Mouse (Mus musculus): Measurements from ENCODE around the gene Myrfl. TPM values are rescaled to one million over a fixed set of nuclear protein-coding genes. Genes with fewer than 3 reads are reported as not detected.

Gene Myrfl
- polyA plus RNA-seq (2015; fragmentation: Nextera tagmentation; extraction: Ambion mirVana): 0.20 and 0.37 TPM in 2 replicates

GRCm38 (mm10) chr10:116896336-116897177 is at the start of gene Myrfl:
TSS of gene Myrfl (minus strand) at chr10:116896919.
- ATAC-seq (ENCODE audit: extremely low read depth, insufficient number of reproducible peaks, low FRiP score, low TSS enrichment): no peak
- Histone ChIP-seq H3K9ac (no peak within 1 kb of the TSS), H3K4me3 (no peak within 1 kb of the TSS), H3K4me1 (no peaks in the 10 kb centered on the region), H3K4me2 (no peak within 1 kb of the TSS; the same call in 1 of the 2 replicates), H3K36me3 (no peaks in the 10 kb centered on the region), H3K27ac (replicated peaks) (no peak within 1 kb of the TSS), H3K9me3 (no peaks in the 10 kb centered on the region), H3K27me3 (replicated peaks) (no peaks in the 10 kb centered on the region)
- 60% methylated on average over 17 of the region's 17 CpGs for WGBS

DNA sequence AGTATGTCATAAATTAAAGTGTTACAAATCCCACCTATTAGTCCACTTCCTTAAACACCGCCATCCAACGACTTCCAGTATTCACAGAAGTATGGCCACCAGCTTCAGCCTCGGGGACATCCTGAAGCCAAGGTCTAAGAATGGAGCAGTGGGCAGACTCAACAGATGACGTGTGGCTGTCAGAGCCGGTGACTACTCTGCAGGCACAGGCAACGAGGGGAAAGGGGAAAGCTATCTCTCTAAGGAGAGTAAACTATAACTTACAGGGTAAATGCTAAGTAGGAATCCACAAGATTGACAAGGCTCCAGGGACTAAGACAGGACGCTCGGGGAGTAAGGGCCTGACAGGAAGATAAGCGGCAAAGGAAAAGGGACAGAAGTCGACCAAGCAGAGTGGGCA is 48.2 kb upstream of the Myrfl start:
- 25% methylated on average over 10 of the region's 10 CpGs for WGBS
- Histone ChIP-seq H3K4me2 (peak overlapping the region; percentile 59), H3K27ac (replicated peaks) (peak overlapping the region; percentile 92), H3K4me1 (peaks cover 50% of the 10 kb centered on the region), H3K9me3 (0 out of 2 replicates have a peak, but pooled peaks cover 6% of the 10 kb centered on the region), H3K9ac (peak overlapping the region; percentile 67), H3K27me3 (replicated peaks) (no peaks in the 10 kb centered on the region), H3K4me3 (peak overlapping the region; percentile 24), H3K36me3 (peaks cover 12% of the 10 kb centered on the region)
- no peak for ATAC-seq (ENCODE audit: extremely low read depth, insufficient number of reproducible peaks, low FRiP score, low TSS enrichment)

DNA sequence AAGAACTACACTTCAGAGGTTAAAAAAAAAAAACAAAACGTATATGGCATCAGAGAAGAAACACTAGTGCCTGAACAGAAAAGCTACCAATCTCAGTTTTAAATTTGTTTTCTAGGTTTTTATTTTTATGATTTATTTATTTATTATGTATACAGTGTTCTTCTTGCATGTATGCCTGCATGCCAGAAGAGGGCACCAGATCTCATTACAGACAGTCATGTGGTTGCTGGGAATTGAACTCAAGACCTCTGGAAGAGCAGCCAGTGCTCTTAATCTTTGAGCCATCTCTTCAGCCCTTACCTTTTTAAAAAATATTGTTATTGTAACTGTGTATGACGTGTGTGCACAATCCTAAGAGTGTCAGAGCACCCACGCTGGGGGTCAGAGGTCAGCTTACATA is 47.4 kb upstream of the Myrfl start:
- no peak overlapping the region for H3K4me3 ChIP-seq
- H3K27me3 ChIP-seq (replicated peaks): no peaks in the 10 kb centered on the region
- H3K9me3 ChIP-seq: 0 out of 2 replicates have a peak, but pooled peaks cover 6% of the 10 kb centered on the region
- H3K9ac ChIP-seq: no peak overlapping the region
- H3K27ac ChIP-seq (replicated peaks): peak overlapping the region; percentile 92; the same call in 1 of the 2 replicates
- H3K36me3 ChIP-seq: peaks cover 15% of the 10 kb centered on the region
- no peak overlapping the region for H3K4me2 ChIP-seq
- 86% methylated on average over 3 of the region's 3 CpGs for WGBS
- no peak for ATAC-seq (ENCODE audit: extremely low read depth, insufficient number of reproducible peaks, low FRiP score, low TSS enrichment)
- H3K4me1 ChIP-seq: peaks cover 49% of the 10 kb centered on the region

GRCm38 (mm10) chr10:116943025-116943424 is 46.3 kb upstream of the Myrfl start:
- Histone ChIP-seq H3K9ac (no peak overlapping the region), H3K9me3 (0 out of 2 replicates have a peak, but pooled peaks cover 6% of the 10 kb centered on the region), H3K36me3 (peaks cover 26% of the 10 kb centered on the region), H3K27ac (replicated peaks) (no peak overlapping the region), H3K4me1 (peaks cover 38% of the 10 kb centered on the region), H3K4me2 (no peak overlapping the region), H3K4me3 (no peak overlapping the region), H3K27me3 (replicated peaks) (no peaks in the 10 kb centered on the region)
- WGBS: 88% methylated on average over 6 of the region's 6 CpGs
- ATAC-seq (ENCODE audit: extremely low read depth, insufficient number of reproducible peaks, low FRiP score, low TSS enrichment): no peak

- no peak overlapping the region for H3K4me2 ChIP-seq
- no peak overlapping the region for H3K27ac ChIP-seq (replicated peaks)
- no peak overlapping the region for H3K9ac ChIP-seq
- H3K27me3 ChIP-seq (replicated peaks): no peaks in the 10 kb centered on the region
- peaks cover 8% of the 10 kb centered on the region for H3K4me1 ChIP-seq
- whole genome bisulfite sequencing: 87% methylated on average over 12 of the region's 12 CpGs
- no peak overlapping the region for H3K4me3 ChIP-seq
- no peaks in the 10 kb centered on the region for H3K9me3 ChIP-seq
- ATAC-seq (ENCODE audit: extremely low read depth, insufficient number of reproducible peaks, low FRiP score, low TSS enrichment): no peak
- H3K36me3 ChIP-seq: peaks cover 83% of the 10 kb centered on the region
Measured at GRCm38 (mm10) chr10:116935028-116935427, 38.3 kb upstream of the Myrfl start.

GRCm38 (mm10) chr10:116933794-116934193 is 37.1 kb upstream of the Myrfl start:
- no peaks in the 10 kb centered on the region for H3K27me3 ChIP-seq (replicated peaks)
- H3K4me3 ChIP-seq: no peak overlapping the region
- peaks cover 87% of the 10 kb centered on the region for H3K36me3 ChIP-seq
- H3K4me2 ChIP-seq: no peak overlapping the region
- ATAC-seq (ENCODE audit: extremely low read depth, insufficient number of reproducible peaks, low FRiP score, low TSS enrichment): no peak
- no peak overlapping the region for H3K27ac ChIP-seq (replicated peaks)
- peaks cover 8% of the 10 kb centered on the region for H3K4me1 ChIP-seq
- 84% methylated on average over 7 of the region's 7 CpGs for WGBS
- no peaks in the 10 kb centered on the region for H3K9me3 ChIP-seq
- H3K9ac ChIP-seq: no peak overlapping the region

DNA sequence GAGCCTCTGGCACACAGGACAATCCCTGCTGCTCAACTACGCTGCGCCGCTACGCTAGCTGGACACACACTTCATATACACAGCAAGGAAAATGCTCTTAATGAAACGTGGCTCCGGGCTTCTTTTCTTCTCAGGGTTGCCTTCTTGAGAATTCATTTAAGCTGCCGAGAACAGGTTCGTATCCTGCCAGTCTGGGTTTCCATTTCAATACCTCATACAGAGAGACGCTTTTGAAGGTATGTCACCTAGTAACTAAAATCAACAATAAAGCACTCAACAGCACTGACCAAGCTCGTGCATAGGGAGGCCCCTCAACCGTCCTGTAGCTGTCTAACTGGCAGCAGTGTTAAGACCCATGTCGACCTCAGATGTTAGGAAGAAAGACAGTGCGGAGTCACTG is 35.7 kb upstream of the Myrfl start:
- 84% methylated on average over 13 of the region's 13 CpGs for WGBS
- no peak overlapping the region for H3K9ac ChIP-seq
- no peak for ATAC-seq (ENCODE audit: extremely low read depth, insufficient number of reproducible peaks, low FRiP score, low TSS enrichment)
- H3K4me3 ChIP-seq: no peak overlapping the region
- no peak overlapping the region for H3K27ac ChIP-seq (replicated peaks)
- H3K9me3 ChIP-seq: no peaks in the 10 kb centered on the region
- no peak overlapping the region for H3K4me2 ChIP-seq
- H3K36me3 ChIP-seq: peaks cover 84% of the 10 kb centered on the region
- no peaks in the 10 kb centered on the region for H3K27me3 ChIP-seq (replicated peaks)
- peaks cover 8% of the 10 kb centered on the region for H3K4me1 ChIP-seq

GRCm38 (mm10) chr10:116931497-116932179 is 34.9 kb upstream of the Myrfl start:
- ATAC-seq (ENCODE audit: extremely low read depth, insufficient number of reproducible peaks, low FRiP score, low TSS enrichment): no peak
- Histone ChIP-seq H3K27me3 (replicated peaks) (no peaks in the 10 kb centered on the region), H3K4me3 (no peak overlapping the region), H3K4me2 (no peak overlapping the region), H3K9me3 (no peaks in the 10 kb centered on the region), H3K36me3 (peaks cover 84% of the 10 kb centered on the region), H3K9ac (no peak overlapping the region), H3K27ac (replicated peaks) (no peak overlapping the region), H3K4me1 (peaks cover 8% of the 10 kb centered on the region)
- WGBS: 74% methylated on average over 15 of the region's 15 CpGs

GRCm38 (mm10) chr10:116930936-116931335 is 34.2 kb upstream of the Myrfl start:
- Histone ChIP-seq H3K27ac (replicated peaks) (no peak overlapping the region), H3K4me1 (peaks cover 8% of the 10 kb centered on the region), H3K4me3 (no peak overlapping the region), H3K9ac (no peak overlapping the region), H3K27me3 (replicated peaks) (no peaks in the 10 kb centered on the region), H3K36me3 (peaks cover 85% of the 10 kb centered on the region), H3K9me3 (no peaks in the 10 kb centered on the region), H3K4me2 (no peak overlapping the region)
- 61% methylated on average over 6 of the region's 7 CpGs for WGBS
- no peak for ATAC-seq (ENCODE audit: extremely low read depth, insufficient number of reproducible peaks, low FRiP score, low TSS enrichment)

GRCm38 (mm10) chr10:116930506-116930905 is 33.8 kb upstream of the Myrfl start:
- Histone ChIP-seq H3K27ac (replicated peaks) (no peak overlapping the region), H3K9ac (no peak overlapping the region), H3K9me3 (no peaks in the 10 kb centered on the region), H3K27me3 (replicated peaks) (no peaks in the 10 kb centered on the region), H3K36me3 (peaks cover 87% of the 10 kb centered on the region), H3K4me2 (no peak overlapping the region), H3K4me1 (peaks cover 8% of the 10 kb centered on the region), H3K4me3 (no peak overlapping the region)
- WGBS: 54% methylated on average over 7 of the region's 7 CpGs
- no peak for ATAC-seq (ENCODE audit: extremely low read depth, insufficient number of reproducible peaks, low FRiP score, low TSS enrichment)

- no peak overlapping the region for H3K4me3 ChIP-seq
- peaks cover 87% of the 10 kb centered on the region for H3K36me3 ChIP-seq
- H3K9ac ChIP-seq: no peak overlapping the region
- WGBS: 82% methylated on average over 3 of the region's 3 CpGs
- ATAC-seq (ENCODE audit: extremely low read depth, insufficient number of reproducible peaks, low FRiP score, low TSS enrichment): no peak
- peaks cover 8% of the 10 kb centered on the region for H3K4me1 ChIP-seq
- H3K27me3 ChIP-seq (replicated peaks): no peaks in the 10 kb centered on the region
- no peaks in the 10 kb centered on the region for H3K9me3 ChIP-seq
- H3K4me2 ChIP-seq: no peak overlapping the region
- H3K27ac ChIP-seq (replicated peaks): no peak overlapping the region
Measured at GRCm38 (mm10) chr10:116928826-116929225, 32.1 kb upstream of the Myrfl start.
